Mouse (Mus musculus) layer of hippocampus, adult 11-12 months (tissue): ENCODE measurements around the gene Hspb8.
"Not testable (repeated sequence)": the region's sequence is repeated elsewhere in the genome, so short reads cannot be mapped to it uniquely, and the experiment has no call there.

ENCODE experiments used
- DNase-seq: peaks from one replicate; pipeline ENCODE4 v3.0.0; 2022; ENCODE audit warnings: low spot score

Gene Hspb8

GRCm38 (mm10) chr5:116389856-116390542, 32.7 kb downstream of the Hspb8 start:
- DNase-seq = peak; percentile 50

GRCm38 (mm10) chr5:116389321-116389720, 33.3 kb downstream of the Hspb8 start:
- no peak for DNase-seq

DNA sequence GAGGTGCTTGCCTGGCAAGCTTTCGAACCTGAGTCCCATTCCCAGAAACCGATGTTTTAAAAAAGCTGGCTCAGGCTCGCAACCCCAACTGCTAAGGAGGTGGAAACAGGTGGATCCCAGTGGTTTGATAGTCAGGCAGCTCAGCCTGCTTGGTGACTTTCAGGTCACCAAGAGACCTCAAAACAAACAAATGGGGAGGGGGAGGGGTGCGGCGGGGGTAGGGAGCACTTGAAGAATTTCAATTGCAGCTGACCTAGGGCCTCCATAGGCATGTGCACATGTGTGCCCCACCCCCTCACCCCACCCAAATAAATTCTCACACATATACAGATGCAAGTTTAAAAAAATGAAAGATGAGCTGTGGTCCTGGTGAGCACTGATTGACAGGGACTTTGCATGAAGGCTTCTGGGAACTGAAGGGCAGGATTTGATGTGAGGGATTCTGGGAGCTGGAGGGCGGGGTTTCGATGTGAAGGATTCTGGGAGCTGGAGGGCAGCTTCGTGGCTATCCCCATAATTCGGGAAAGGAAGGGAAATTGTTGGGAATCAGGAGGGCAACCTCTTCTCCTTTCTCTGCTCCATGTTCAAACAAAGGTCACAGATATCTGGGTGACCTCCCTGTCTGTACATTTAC, 35.2 kb downstream of the Hspb8 start:
- no peak for DNase-seq

GRCm38 (mm10) chr5:116386020-116386419, 36.6 kb downstream of the Hspb8 start:
- DNase-seq = peak; percentile 73

DNA sequence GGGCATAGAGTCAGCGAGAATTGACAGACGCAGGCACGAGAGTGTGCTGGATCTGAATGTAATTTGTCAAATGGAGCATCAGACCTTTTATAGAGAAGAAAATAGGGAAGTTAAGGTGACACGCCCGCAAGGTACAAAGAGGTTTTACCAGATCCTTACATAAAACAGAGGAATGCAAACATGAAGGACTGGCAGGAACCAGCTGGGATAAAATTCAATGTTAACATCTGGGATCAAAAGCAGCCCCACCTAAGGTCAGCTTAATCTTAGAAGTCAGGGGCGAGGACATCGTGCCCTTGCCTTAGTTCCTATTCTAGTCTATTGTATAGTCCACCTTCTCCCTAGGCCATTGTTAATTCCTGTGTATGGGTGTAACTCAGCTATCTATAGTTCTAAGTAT, 40.0 kb downstream of the Hspb8 start:
- DNase-seq = not testable (repeated sequence)

DNA sequence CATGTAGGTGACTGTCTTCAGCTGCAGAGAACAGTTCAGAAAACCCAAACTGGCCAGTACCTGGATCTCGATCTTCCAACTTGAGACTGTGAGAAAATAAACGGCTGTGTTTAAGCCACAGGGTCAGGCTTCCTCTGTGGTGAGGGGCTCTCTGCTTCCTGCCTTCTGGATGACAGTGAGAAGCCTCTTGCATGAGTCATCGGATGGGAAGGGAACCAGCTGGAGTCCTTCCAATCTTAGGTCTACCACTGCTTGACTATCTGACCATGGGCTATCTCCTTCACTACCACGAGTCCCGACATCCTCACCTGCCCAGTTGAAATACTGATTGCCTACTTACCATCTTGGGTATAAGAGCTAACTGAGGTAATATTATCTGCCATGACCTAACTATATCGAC, 40.9 kb downstream of the Hspb8 start:
- no peak for DNase-seq

DNA sequence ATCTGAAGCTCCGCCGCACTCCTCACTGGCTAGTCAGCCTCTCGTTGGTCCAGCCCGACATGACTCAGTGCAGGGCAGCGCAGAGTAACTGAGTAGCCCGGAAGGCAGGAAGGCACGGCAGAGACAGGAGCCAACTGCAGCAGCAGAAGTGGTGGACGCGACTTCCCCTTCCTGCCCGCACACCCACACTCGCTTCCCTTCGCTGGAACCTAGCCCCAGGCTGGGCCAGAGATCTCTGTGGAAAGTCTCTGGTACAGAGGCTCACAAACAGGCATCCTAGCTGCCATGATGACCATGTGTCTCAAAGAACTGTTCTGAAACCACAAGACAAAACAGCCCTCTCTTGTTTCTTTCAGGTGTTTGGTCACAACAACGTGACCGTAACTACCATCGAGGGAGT, 41.4 kb downstream of the Hspb8 start:
- DNase-seq = no peak

DNA sequence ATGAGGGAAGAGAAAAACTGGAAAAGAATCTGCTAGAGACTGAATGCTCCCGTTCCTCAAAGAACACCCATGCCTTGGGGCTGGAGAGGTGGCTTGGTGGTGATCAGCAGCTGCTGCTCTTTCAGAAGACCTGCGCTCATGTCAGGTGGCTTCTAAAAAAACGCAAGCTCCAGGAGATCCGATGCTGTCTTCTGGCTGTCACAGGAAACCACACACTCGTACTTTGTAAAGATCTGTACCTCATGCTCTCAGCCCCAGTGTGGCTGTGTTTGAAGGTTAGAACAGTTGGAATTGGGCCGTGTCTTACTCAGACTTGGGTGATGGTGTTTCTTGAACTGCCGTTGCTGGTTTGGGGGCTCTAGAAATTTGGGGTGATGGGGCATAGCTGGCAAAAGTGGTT, 42.3 kb downstream of the Hspb8 start:
- no peak for DNase-seq

- no peak for DNase-seq
Measured at GRCm38 (mm10) chr5:116378872-116379271, 43.8 kb downstream of the Hspb8 start.

DNA sequence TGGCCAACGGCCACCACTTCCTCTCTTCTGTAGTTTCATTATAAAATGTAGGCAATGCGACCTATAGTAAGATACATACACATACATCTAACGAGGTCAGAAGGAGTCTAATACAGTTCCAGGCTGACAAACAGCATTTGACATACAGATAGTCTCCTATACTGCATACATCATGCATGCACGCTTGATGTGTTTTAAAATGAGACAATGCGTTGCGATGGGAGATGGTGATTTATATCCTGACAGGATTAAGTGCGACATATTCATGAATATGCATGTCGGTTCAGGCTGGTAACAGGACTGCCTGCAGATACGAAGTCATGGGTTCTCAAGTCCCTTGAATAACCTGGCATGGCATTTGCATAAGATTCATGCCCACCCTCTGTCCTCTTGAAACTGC, 54.7 kb downstream of the Hspb8 start:
- DNase-seq = no peak

GRCm38 (mm10) chr5:116366889-116367682, 55.6 kb downstream of the Hspb8 start:
- DNase-seq = no peak

DNA sequence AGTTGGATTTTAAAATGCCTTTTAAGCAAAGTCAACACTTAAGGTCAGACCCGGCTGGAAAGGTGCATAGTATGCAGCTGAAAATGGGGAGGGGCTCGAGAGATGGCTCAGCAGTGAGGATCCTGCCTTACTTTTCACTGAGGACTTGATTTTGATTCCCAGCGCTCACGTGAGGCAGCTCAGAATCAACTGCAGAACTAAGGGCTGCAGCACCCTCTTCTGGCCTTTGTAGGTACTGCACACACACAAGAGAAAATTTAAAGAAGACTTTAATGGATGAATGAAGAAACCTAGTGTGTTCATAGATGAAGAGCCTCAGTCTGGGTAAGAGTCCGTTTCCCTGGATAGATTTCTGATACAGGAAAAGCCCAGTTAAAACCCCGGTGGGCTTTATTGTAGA, 61.3 kb downstream of the Hspb8 start:
- no peak for DNase-seq

GRCm38 (mm10) chr5:116360751-116361150, 61.9 kb downstream of the Hspb8 start:
- no peak for DNase-seq
